ENCODE assay signal across 8 mouse cellular contexts in the genomic region with DNA sequence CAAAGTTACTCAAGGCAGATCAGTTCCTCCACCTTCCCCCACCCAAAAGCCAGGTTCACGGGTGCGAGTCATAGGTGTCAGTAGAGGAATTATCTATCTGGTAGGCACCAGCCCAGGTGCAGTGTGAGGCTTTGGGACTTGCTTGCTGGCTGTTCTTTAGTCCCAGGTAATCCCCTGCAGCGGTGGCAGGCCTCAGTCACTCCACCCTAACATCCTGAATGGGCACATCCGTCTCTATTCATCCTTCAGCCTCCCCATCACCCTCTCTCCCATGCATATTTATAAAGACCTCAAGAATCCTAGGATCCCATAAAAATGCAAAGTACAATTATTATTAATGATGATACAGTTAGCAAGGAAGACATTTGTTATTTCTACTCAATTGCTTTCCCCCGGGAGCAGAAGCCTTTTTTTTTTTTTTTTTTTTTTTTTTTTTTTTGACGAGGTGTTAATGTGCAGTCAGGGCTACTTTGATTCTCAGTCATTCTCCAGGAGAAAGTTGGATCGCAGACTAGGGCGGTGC.
DNase-seq lines count a peak whose midpoint lies in the region; ATAC-seq and TF ChIP-seq lines count a peak whose summit lies in the region.

No protein-coding gene starts in this region.

- DNase-seq in kidney, postnatal 0 days (ENCODE audit: low spot score), result no peak
- no peak for DNase-seq in kidney, adult 2 months
- DNase-seq in embryonic facial prominence, embryonic 10.5 days (ENCODE audit: low spot score), result no peak
- peak; percentile 26 for DNase-seq in hindbrain, embryonic 14.5 days (ENCODE audit: low spot score)
- no peak for DNase-seq in frontal cortex, postnatal 14 days (ENCODE audit: low spot score in 2 of 2)
- DNase-seq in layer of hippocampus, postnatal 25 days (ENCODE audit: extremely low spot score in 1 of 2, low spot score in 1 of 2), result no peak

- no peak overlapping the region for H3K27ac ChIP-seq in kidney, postnatal 0 days
- H3K27ac ChIP-seq in kidney, adult 2 months (ENCODE audit: insufficient read depth, low read depth, low read length), result no peak overlapping the region
- H3K27ac ChIP-seq in embryonic facial prominence, embryonic 10.5 days (replicated peaks), result peak overlapping the region; percentile 93
- H3K27ac ChIP-seq in hindbrain, embryonic 14.5 days, result peak overlapping the region; percentile 99
- peak overlapping the region; percentile 95 for H3K27ac ChIP-seq in midbrain, embryonic 16.5 days (ENCODE audit: low read length)

- H3K9me3 ChIP-seq in kidney, postnatal 0 days (replicated peaks; ENCODE audit: low read length), result no peaks in the 10 kb centered on the region
- no peaks in the 10 kb centered on the region for H3K9me3 ChIP-seq in embryonic facial prominence, embryonic 10.5 days
- no peaks in the 10 kb centered on the region for H3K9me3 ChIP-seq in hindbrain, embryonic 14.5 days (ENCODE audit: control insufficient read depth, low read length)
- H3K9me3 ChIP-seq in midbrain, embryonic 16.5 days (replicated peaks; ENCODE audit: control insufficient read depth, low read length, poor library complexity, severe bottlenecking), result no peaks in the 10 kb centered on the region

- no peaks in the 10 kb centered on the region for H3K36me3 ChIP-seq in kidney, postnatal 0 days (ENCODE audit: insufficient read depth, low read length)
- no peaks in the 10 kb centered on the region for H3K36me3 ChIP-seq in kidney, adult 2 months (ENCODE audit: control insufficient read depth, insufficient read depth, low read length)
- no peaks in the 10 kb centered on the region for H3K36me3 ChIP-seq in embryonic facial prominence, embryonic 10.5 days (replicated peaks)
- H3K36me3 ChIP-seq in hindbrain, embryonic 14.5 days (replicated peaks; ENCODE audit: control insufficient read depth, insufficient read depth), result no peaks in the 10 kb centered on the region
- no peaks in the 10 kb centered on the region for H3K36me3 ChIP-seq in midbrain, embryonic 16.5 days (ENCODE audit: control insufficient read depth, insufficient read depth, low read length)

- WGBS in kidney, postnatal 0 days, result 28% methylated on average over 8 of the region's 8 CpGs
- 40% methylated on average over 8 of the region's 8 CpGs for WGBS in kidney, adult 2 months
- 18% methylated on average over 8 of the region's 8 CpGs for WGBS in embryonic facial prominence, embryonic 10.5 days
- 11% methylated on average over 8 of the region's 8 CpGs for WGBS in hindbrain, embryonic 14.5 days
- 14% methylated on average over 8 of the region's 8 CpGs for WGBS in midbrain, embryonic 16.5 days

- TF ChIP-seq POLR2A in kidney, adult 2 months (IDR thresholded peaks at IDR 0.05; ENCODE audit: low read depth, low read length), result no peak

- no peaks in the 10 kb centered on the region for H3K27me3 ChIP-seq in kidney, postnatal 0 days (ENCODE audit: insufficient read depth, low read length)
- H3K27me3 ChIP-seq in kidney, adult 2 months (replicated peaks; ENCODE audit: control insufficient read depth, insufficient read depth, low read length), result no peaks in the 10 kb centered on the region
- no peaks in the 10 kb centered on the region for H3K27me3 ChIP-seq in embryonic facial prominence, embryonic 10.5 days (replicated peaks; ENCODE audit: low read depth, poor library complexity, severe bottlenecking)
- no peaks in the 10 kb centered on the region for H3K27me3 ChIP-seq in hindbrain, embryonic 14.5 days (ENCODE audit: control insufficient read depth, insufficient read depth, low read length)
- no peaks in the 10 kb centered on the region for H3K27me3 ChIP-seq in midbrain, embryonic 16.5 days (ENCODE audit: control insufficient read depth, insufficient read depth, low read depth, low read length)

- H3K9ac ChIP-seq in kidney, postnatal 0 days (ENCODE audit: low read depth, low read length), result no peak overlapping the region
- H3K9ac ChIP-seq in hindbrain, embryonic 14.5 days, result peak overlapping the region; percentile 66
- peak overlapping the region; percentile 66 for H3K9ac ChIP-seq in midbrain, embryonic 16.5 days (ENCODE audit: low read depth, low read length)

- no peaks in the 10 kb centered on the region for H3K4me1 ChIP-seq in kidney, postnatal 0 days (replicated peaks; ENCODE audit: insufficient read depth, low read length)
- 0 out of 2 replicates have a peak, but pooled peaks cover 4% of the 10 kb centered on the region for H3K4me1 ChIP-seq in kidney, adult 2 months (ENCODE audit: control insufficient read depth, insufficient read depth, low read length)
- peaks cover 33% of the 10 kb centered on the region for H3K4me1 ChIP-seq in embryonic facial prominence, embryonic 10.5 days
- H3K4me1 ChIP-seq in hindbrain, embryonic 14.5 days (replicated peaks; ENCODE audit: control insufficient read depth, insufficient read depth, low read length), result peaks cover 25% of the 10 kb centered on the region
- H3K4me1 ChIP-seq in midbrain, embryonic 16.5 days (ENCODE audit: control insufficient read depth, insufficient read depth, low read length), result peaks cover 18% of the 10 kb centered on the region; the same call in 1 of the 2 replicates

- TF ChIP-seq CTCF in kidney, postnatal 0 days (IDR thresholded peaks at IDR 0.05; ENCODE audit: low read depth), result no peak
- TF ChIP-seq CTCF in kidney, adult 2 months (conservative IDR thresholded peaks at IDR 0.05; ENCODE audit: insufficient read depth, insufficient read length, low read depth, low read length), result no peak

- no peak for ATAC-seq in kidney, postnatal 0 days (replicated peaks; ENCODE audit: low FRiP score, low read depth)
- ATAC-seq in hindbrain, embryonic 14.5 days (ENCODE audit: low FRiP score), result no peak; the same call in 1 of the 2 replicates
- ATAC-seq in midbrain, embryonic 16.5 days, result peak; percentile 13; the same call in 1 of the 2 replicates
- ATAC-seq in frontal cortex, adult (ENCODE audit: low TSS enrichment), result no peak

- peak overlapping the region; percentile 91 for H3K4me2 ChIP-seq in kidney, postnatal 0 days (ENCODE audit: low read length)
- H3K4me2 ChIP-seq in hindbrain, embryonic 14.5 days (replicated peaks), result peak overlapping the region; percentile 73
- H3K4me2 ChIP-seq in midbrain, embryonic 16.5 days (ENCODE audit: low read length), result peak overlapping the region; percentile 59

- H3K4me3 ChIP-seq in kidney, postnatal 0 days (replicated peaks; ENCODE audit: low read depth, low read length), result peak overlapping the region; percentile 39
- H3K4me3 ChIP-seq in kidney, adult 2 months (ENCODE audit: insufficient read depth, low read depth, low read length), result no peak overlapping the region
- H3K4me3 ChIP-seq in embryonic facial prominence, embryonic 10.5 days, result peak overlapping the region; percentile 52
- H3K4me3 ChIP-seq in hindbrain, embryonic 14.5 days (replicated peaks; ENCODE audit: low read length), result peak overlapping the region; percentile 29
- peak overlapping the region; percentile 36 for H3K4me3 ChIP-seq in midbrain, embryonic 16.5 days (ENCODE audit: low read depth, low read length)

Comparison
In these comparisons a context has a peak if more than half of its experiments do, and no peak if none do; other contexts are left out.
1. H3K27ac ChIP-seq: peak in embryonic facial prominence, embryonic 10.5 days (single experiment), hindbrain, embryonic 14.5 days (single experiment) and midbrain, embryonic 16.5 days (single experiment); none in kidney, postnatal 0 days (single experiment) and kidney, adult 2 months (single experiment).
2. Peak in every context shown above with its lines, with median percentiles within 50 percentile points of each other: H3K4me2 ChIP-seq.